Mouse (Mus musculus): ENCODE measurements around the gene Atf6b. TPM values are rescaled to one million over a fixed set of nuclear protein-coding genes. Genes with fewer than 3 reads are reported as not detected.

Atf6b gene
- total and polyA plus RNA-seq, 3 experiments, result 18.9 to 59.6 (median 34.3) TPM

DNA sequence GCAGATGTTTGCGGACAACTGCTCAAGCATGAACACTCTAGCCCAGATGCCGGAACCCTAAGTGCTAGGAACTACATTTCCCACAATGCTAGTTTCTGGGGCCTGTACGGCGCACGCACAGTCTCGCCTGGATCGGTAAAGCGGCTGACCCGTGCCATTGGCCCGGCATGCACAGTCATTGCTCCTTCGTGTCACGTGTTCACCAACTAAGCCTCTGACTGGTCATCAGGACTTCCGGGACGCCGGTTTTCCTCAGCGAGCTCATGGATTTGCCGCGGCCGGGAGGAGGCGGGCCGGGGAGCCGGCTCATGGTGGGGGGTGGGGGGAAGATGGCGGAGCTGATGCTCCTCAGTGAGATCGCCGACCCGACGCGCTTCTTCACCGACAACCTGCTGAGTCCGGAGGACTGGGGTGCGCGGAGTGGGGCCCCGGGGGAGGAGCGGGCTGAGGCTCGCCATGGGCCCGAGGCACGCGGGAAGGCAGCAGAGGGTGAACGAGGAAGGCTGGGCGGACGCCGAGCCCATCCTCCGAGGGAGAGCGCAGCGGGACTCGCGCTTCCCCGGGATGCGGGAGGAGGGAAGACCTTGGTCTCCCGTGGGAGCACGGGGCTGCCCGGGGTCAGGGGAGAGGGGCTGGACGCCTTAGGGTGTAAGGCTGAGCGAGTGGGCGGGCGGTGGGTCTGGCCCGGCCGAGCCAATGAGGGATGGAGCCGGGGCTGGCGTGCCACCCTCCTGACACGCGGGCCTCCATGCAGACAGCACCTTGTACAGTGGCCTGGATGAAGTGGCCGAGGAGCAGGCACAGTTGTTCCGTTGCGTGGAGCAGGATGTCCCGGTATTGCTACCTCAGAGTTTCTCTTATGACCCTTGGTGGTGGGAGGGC is at the start of gene Atf6b (continued):
- peak; percentile 80 for TF ChIP-seq MXI1 (IDR thresholded peaks at IDR 0.05; ENCODE audit: low read depth, low read length)

DNA sequence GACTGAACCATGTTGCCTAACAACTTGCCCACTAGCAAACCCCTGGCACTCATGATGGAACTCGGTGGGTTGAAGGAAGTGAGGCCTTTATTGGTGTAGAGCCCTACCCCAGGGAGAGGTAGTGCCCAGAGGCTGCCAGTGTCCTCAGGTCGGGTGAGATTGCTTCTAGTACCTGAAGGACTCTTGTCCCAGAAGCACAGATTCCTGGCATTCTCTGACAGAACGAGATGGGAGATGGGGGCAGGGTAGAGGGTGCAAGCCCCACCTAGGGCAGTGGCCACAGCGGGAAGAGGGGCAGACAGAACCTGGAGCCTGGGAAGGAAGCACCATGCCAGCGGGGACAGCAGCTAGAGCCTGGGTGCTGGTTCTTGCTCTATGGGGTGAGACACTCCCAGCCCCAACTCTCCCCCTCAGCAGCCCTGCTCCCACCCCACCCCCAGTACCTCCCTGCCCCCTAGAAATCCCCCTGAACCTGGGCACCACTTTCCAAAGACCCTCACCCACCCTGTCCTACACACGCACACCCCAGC is 49.3 kb upstream of the Atf6b start, which contains the start of gene Ager:
Gene Ager, plus strand, starts transcription at position 297 of the 530 bp plus-strand sequence.
- in situ Hi-C loops (cut with MboI; ENCODE audit: low pct_ligation_motif_present, low pct_unique_long_range_greater_than_20kb, low sequenced_read_pairs) (no loop called here), dilution Hi-C loops (cut with MboI; ENCODE audit: extremely low pct_ligation_motif_present, extremely low pct_unique_long_range_greater_than_20kb, low sequenced_read_pairs) (no loop called here)
- no peak for TF ChIP-seq JUND (conservative IDR thresholded peaks at IDR 0.05; ENCODE audit: low read depth, low read length)

DNA sequence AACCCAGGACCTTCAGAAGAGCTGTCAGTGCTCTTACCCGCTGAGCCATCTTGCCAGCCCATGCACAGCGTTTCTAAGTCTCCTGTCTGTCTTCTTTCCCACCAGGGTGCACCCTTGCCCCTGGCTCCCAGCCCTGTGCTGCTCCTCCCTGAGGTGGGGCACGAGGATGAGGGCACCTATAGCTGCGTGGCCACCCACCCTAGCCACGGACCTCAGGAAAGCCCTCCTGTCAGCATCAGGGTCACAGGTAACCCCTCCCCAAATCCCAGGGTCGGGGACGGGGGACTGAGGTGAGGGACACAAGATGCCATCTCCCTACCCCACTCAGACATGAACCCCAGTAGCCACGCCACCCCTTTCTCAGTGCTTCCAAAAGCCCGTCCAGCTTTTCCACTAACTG is 47.1 kb upstream of the Atf6b start:
- H3K9ac ChIP-seq (ENCODE audit: insufficient read depth, low read depth), result no peak overlapping the region
- peaks cover 23 to 51% of the 10 kb centered on the region in 2 experiments for H3K36me3 ChIP-seq (replicated peaks in 1 of 2; ENCODE audit: control insufficient read depth in 1 of 2, insufficient read depth in 1 of 2, low read length in 1 of 2)
- in situ Hi-C loops (cut with MboI; ENCODE audit: low pct_ligation_motif_present, low pct_unique_long_range_greater_than_20kb, low sequenced_read_pairs) (no loop called here), dilution Hi-C loops (cut with MboI; ENCODE audit: extremely low pct_ligation_motif_present, extremely low pct_unique_long_range_greater_than_20kb, low sequenced_read_pairs) (no loop called here)
- TF ChIP-seq ZNF384 (IDR thresholded peaks at IDR 0.05; ENCODE audit: low read depth, low read length) (no peak), USF2 (conservative IDR thresholded peaks at IDR 0.05; ENCODE audit: low read depth, low read length) (no peak), ZMIZ1 (IDR thresholded peaks at IDR 0.05; ENCODE audit: low read depth, low read length) (no peak), USF1 (IDR thresholded peaks at IDR 0.05; ENCODE audit: low read depth, low read length) (no peak), ZC3H11A (IDR thresholded peaks at IDR 0.05; ENCODE audit: low read depth, low read length) (no peak), PAX5 (IDR thresholded peaks at IDR 0.05; ENCODE audit: low read length) (no peak), RCOR1 (conservative IDR thresholded peaks at IDR 0.05; ENCODE audit: low read depth, low read length) (no peak), JUND (conservative IDR thresholded peaks at IDR 0.05; ENCODE audit: low read depth, low read length) (no peak), NELFE (IDR thresholded peaks at IDR 0.05; ENCODE audit: low read depth, low read length) (no peak), GABPA (IDR thresholded peaks at IDR 0.05; ENCODE audit: insufficient replicate concordance, low read depth, low read length) (no peak), TBP (conservative IDR thresholded peaks at IDR 0.05; ENCODE audit: low read depth, low read length) (no peak), UBTF (IDR thresholded peaks at IDR 0.05; ENCODE audit: low read depth, low read length) (no peak), MAFK (IDR thresholded peaks at IDR 0.05; ENCODE audit: insufficient replicate concordance, low read length) (no peak), POLR2A (IDR thresholded peaks at IDR 0.05; ENCODE audit: low read depth, low read length) (no peak), MXI1 (IDR thresholded peaks at IDR 0.05; ENCODE audit: low read depth, low read length) (no peak), CHD2 (IDR thresholded peaks at IDR 0.05; ENCODE audit: low read length) (no peak), ETS1 (conservative IDR thresholded peaks at IDR 0.05; ENCODE audit: low read depth, low read length) (no peak)
- DNase-seq (ENCODE audit: extremely low read depth), result no peak
- H3K79me2 ChIP-seq (replicated peaks; ENCODE audit: control insufficient read depth, extremely low read depth, insufficient read depth, poor library complexity, severe bottlenecking), result peaks cover 7% of the 10 kb centered on the region
- peaks cover 3 to 19% of the 10 kb centered on the region in 2 experiments for H3K4me1 ChIP-seq (ENCODE audit: control insufficient read depth in 1 of 2, insufficient read depth in 2 of 2)
- H3K27me3 ChIP-seq (replicated peaks), result no peaks in the 10 kb centered on the region
- no peak overlapping the region for H3K27ac ChIP-seq (ENCODE audit: insufficient read depth, low read depth)
- no peak overlapping the region for H3K4me3 ChIP-seq (replicated peaks in 1 of 3; ENCODE audit: low read depth in 2 of 3, low read length in 2 of 3, poor library complexity in 1 of 3)
- no peak overlapping the region for H3K4me2 ChIP-seq (ENCODE audit: insufficient read depth, low read depth, poor library complexity, severe bottlenecking)
- no peaks in the 10 kb centered on the region for H3K9me3 ChIP-seq (replicated peaks; ENCODE audit: low read length)

More for the DNA sequence above, 49.3 kb upstream of the Atf6b start, which contains the start of gene Ager:
- H3K4me3 ChIP-seq (replicated peaks in 1 of 3; ENCODE audit: low read depth in 2 of 3, low read length in 2 of 3, poor library complexity in 1 of 3), result no peak within 1 kb of the TSS
- no peak for DNase-seq (ENCODE audit: extremely low read depth)
- H3K79me2 ChIP-seq (replicated peaks; ENCODE audit: control insufficient read depth, extremely low read depth, insufficient read depth, poor library complexity, severe bottlenecking), result peaks cover 3% of the 10 kb centered on the region
- no peak within 1 kb of the TSS for H3K4me2 ChIP-seq (ENCODE audit: insufficient read depth, low read depth, poor library complexity, severe bottlenecking)
- H3K4me1 ChIP-seq (ENCODE audit: control insufficient read depth in 1 of 2, insufficient read depth in 2 of 2), result peaks cover 8 to 37% of the 10 kb centered on the region in 2 experiments
- no peak within 1 kb of the TSS for H3K9ac ChIP-seq (ENCODE audit: insufficient read depth, low read depth)
- H3K27me3 ChIP-seq (replicated peaks), result no peaks in the 10 kb centered on the region
- H3K9me3 ChIP-seq (replicated peaks; ENCODE audit: low read length), result no peaks in the 10 kb centered on the region
- peaks cover 31 to 68% of the 10 kb centered on the region in 2 experiments for H3K36me3 ChIP-seq (replicated peaks in 1 of 2; ENCODE audit: control insufficient read depth in 1 of 2, insufficient read depth in 1 of 2, low read length in 1 of 2)
- H3K27ac ChIP-seq (ENCODE audit: insufficient read depth, low read depth), result no peak within 1 kb of the TSS

Data from CH12.LX (cell line).